Mouse (Mus musculus) liver, embryonic 14.5 days (tissue): ENCODE measurements around the gene Gm4792.

Experiments used
- CTCF ChIP-seq: IDR thresholded peaks from 2 replicates; pipeline ENCODE4 v1.5.1; 2016; ENCODE audit warnings: antibody characterized with exemption, low read depth, control low read depth
- EP300 ChIP-seq: IDR thresholded peaks from 2 replicates; pipeline ENCODE4 v1.6.1; 2016; ENCODE audit warnings: antibody characterized with exemption, low read depth

DNA sequence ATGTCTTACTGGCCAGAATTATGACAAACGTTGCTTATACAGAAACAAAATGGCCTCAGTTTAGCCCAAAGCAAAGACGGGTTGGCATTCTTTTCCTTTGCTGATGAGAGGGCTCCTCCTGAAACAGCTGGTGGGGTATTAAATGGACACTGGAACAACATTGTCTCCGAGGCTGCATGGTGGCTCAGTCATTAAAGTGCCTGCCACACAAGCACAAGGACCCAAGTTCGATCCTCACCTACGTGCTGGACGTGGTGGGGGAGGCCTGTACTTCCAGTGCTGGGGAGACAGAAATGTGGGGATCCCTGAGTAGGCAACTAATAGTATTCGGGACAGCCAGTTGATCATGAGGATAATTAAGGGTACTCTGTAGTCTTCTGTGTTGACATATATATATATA is 48.1 kb upstream of the Gm4792 start:
- TF ChIP-seq CTCF (no peak), EP300 (no peak)
